Mouse (Mus musculus) MEL (cell line): ENCODE measurements around the gene Krt79. TPM values are rescaled to one million over a fixed set of nuclear protein-coding genes. Genes with fewer than 3 reads are reported as not detected.

Source experiments
- DNase-seq: peaks from one replicate; pipeline ENCODE4 v3.0.0; 2011; ENCODE audit warnings: low read depth, low spot score
- H3K27ac ChIP-seq: 2 replicates; pipeline ENCODE4 v1.5.1; 2012; ENCODE audit warnings: low read depth, mild to moderate bottlenecking, control low read depth, low read length, moderate library complexity; ENCODE audit not compliant: control insufficient read depth
- H3K27me3 ChIP-seq, 2 experiments: fragments of 150-350 bp in 1 of 2; sonication (generic) in 1 of 2; 2 replicates each; pipeline ENCODE4 v1.6.1; 2012; ENCODE audit warnings: low read length in 2 of 2, mild to moderate bottlenecking in 2 of 2, improper control_type of control experiment in 1 of 2, moderate library complexity in 1 of 2; ENCODE audit not compliant: insufficient read depth in 2 of 2, control insufficient read depth in 1 of 2
- H3K36me3 ChIP-seq, 2 experiments: 2 replicates each; pipeline ENCODE4 v1.6.1; 2012 to 2014; ENCODE audit warnings: low read length in 2 of 2, improper control_type of control experiment in 1 of 2, inconsistent platforms in 1 of 2, mild to moderate bottlenecking in 1 of 2; ENCODE audit not compliant: insufficient read depth in 2 of 2, control insufficient read depth in 1 of 2
- H3K4me1 ChIP-seq, 2 experiments: fragments of 150-350 bp in 1 of 2; sonication (generic) in 1 of 2; 2 replicates each; pipeline ENCODE4 v1.6.1; 2012; ENCODE audit warnings: low read length in 2 of 2, improper control_type of control experiment in 1 of 2, mild to moderate bottlenecking in 1 of 2; ENCODE audit not compliant: insufficient read depth in 2 of 2, control insufficient read depth in 1 of 2
- H3K4me3 ChIP-seq, 2 experiments: fragments of 150-350 bp in 1 of 2; sonication (generic) in 1 of 2; 2 replicates each; pipeline ENCODE4 v1.5.1; 2012; ENCODE audit warnings: low read depth in 2 of 2, low read length in 2 of 2, mild to moderate bottlenecking in 2 of 2, moderate library complexity in 2 of 2, control low read depth in 1 of 2, improper control_type of control experiment in 1 of 2; ENCODE audit not compliant: control insufficient read depth in 1 of 2, insufficient read depth in 1 of 2
- H3K79me2 ChIP-seq: 2 replicates; pipeline ENCODE4 v1.6.1; 2012; ENCODE audit warnings: mild to moderate bottlenecking, low read length, moderate library complexity; ENCODE audit not compliant: control insufficient read depth, poor library complexity, insufficient read depth
- H3K9ac ChIP-seq: 2 replicates; pipeline ENCODE4 v1.6.1; 2012; ENCODE audit warnings: low read depth, mild to moderate bottlenecking, control low read depth, low read length, moderate library complexity; ENCODE audit not compliant: control insufficient read depth, poor library complexity, severe bottlenecking
- H3K9me3 ChIP-seq: fragments of 150-350 bp; sonication (generic); replicated peaks from 2 replicates; pipeline ENCODE4 v1.6.1; 2012; ENCODE audit warnings: mild to moderate bottlenecking, low read length, improper control_type of control experiment, moderate library complexity; ENCODE audit not compliant: insufficient read depth
- BHLHE40 ChIP-seq: IDR thresholded peaks from 2 replicates; pipeline ENCODE4 v1.6.1; 2012; ENCODE audit warnings: low read depth, mild to moderate bottlenecking, inconsistent platforms, low read length, improper control_type of control experiment, borderline replicate concordance
- CHD2 ChIP-seq: IDR thresholded peaks from 2 replicates; pipeline ENCODE4 v1.6.1; 2011; ENCODE audit warnings: low read length, improper control_type of control experiment
- CTCF ChIP-seq, 3 experiments: IDR thresholded peaks in 2 of 3; conservative IDR thresholded peaks in 1 of 3; 2 replicates each; pipeline ENCODE4 v1.5.1; 2011 to 2012; ENCODE audit warnings: low read length in 3 of 3, low read depth in 2 of 3, mild to moderate bottlenecking in 2 of 3, improper control_type of control experiment in 1 of 3, inconsistent platforms in 1 of 3, mixed read lengths in 1 of 3, moderate library complexity in 1 of 3; ENCODE audit not compliant: control insufficient read depth in 1 of 3, insufficient read depth in 1 of 3, poor library complexity in 1 of 3, severe bottlenecking in 1 of 3
- ELF1 ChIP-seq: IDR thresholded peaks from 2 replicates; pipeline ENCODE4 v1.6.1; 2014; ENCODE audit warnings: low read depth, mild to moderate bottlenecking, inconsistent platforms, low read length, improper control_type of control experiment, moderate library complexity
- EP300 ChIP-seq, 2 experiments: IDR thresholded peaks; 2 replicates each; pipeline ENCODE4 v1.6.1; 2011; ENCODE audit warnings: improper control_type of control experiment in 2 of 2, low read length in 2 of 2, low read depth in 1 of 2, mild to moderate bottlenecking in 1 of 2
- GATA1 ChIP-seq: IDR thresholded peaks from 2 replicates; pipeline ENCODE4 v1.6.1; 2011; ENCODE audit warnings: low read depth, low read length, improper control_type of control experiment
- JUND ChIP-seq: IDR thresholded peaks from 2 replicates; pipeline ENCODE4 v1.6.1; 2011; ENCODE audit warnings: low read depth, mild to moderate bottlenecking, improper control_type of control experiment, low read length
- KAT2A ChIP-seq: conservative IDR thresholded peaks from 2 replicates; pipeline ENCODE4 v1.6.1; 2012; ENCODE audit warnings: low read depth, low read length, improper control_type of control experiment, inconsistent platforms
- MYC ChIP-seq: IDR thresholded peaks from 2 replicates; pipeline ENCODE4 v1.6.1; 2011; ENCODE audit warnings: low read depth, mild to moderate bottlenecking, low read length, improper control_type of control experiment, moderate library complexity
- NELFE ChIP-seq: IDR thresholded peaks from 2 replicates; pipeline ENCODE4 v1.6.1; 2011; ENCODE audit warnings: low read depth, low read length, improper control_type of control experiment
- POLR2A ChIP-seq, 2 experiments: IDR thresholded peaks; 2 replicates each; pipeline ENCODE4 v1.6.1; 2011 to 2012; ENCODE audit warnings: low read length in 2 of 2, mild to moderate bottlenecking in 2 of 2, control low read depth in 1 of 2, improper control_type of control experiment in 1 of 2, low read depth in 1 of 2, moderate library complexity in 1 of 2; ENCODE audit not compliant: control insufficient read depth in 1 of 2, insufficient read depth in 1 of 2, poor library complexity in 1 of 2
- POLR2AphosphoS5 ChIP-seq: IDR thresholded peaks from 2 replicates; pipeline ENCODE4 v1.6.1; 2012; ENCODE audit warnings: low read depth, borderline replicate concordance, mild to moderate bottlenecking, inconsistent platforms, low read length, moderate library complexity, mixed read lengths
- SMC3 ChIP-seq: IDR thresholded peaks from 2 replicates; pipeline ENCODE4 v1.6.1; 2011; ENCODE audit warnings: low read depth, low read length, improper control_type of control experiment
- TBP ChIP-seq: IDR thresholded peaks from 2 replicates; pipeline ENCODE4 v1.8.0; 2011; ENCODE audit warnings: low read depth, low read length, improper control_type of control experiment
- ZMIZ1 ChIP-seq: IDR thresholded peaks from 2 replicates; pipeline ENCODE4 v1.6.1; 2012; ENCODE audit warnings: low read depth, mild to moderate bottlenecking, inconsistent platforms, low read length, improper control_type of control experiment, moderate library complexity
- polyA plus RNA-seq, 2 experiments: library from polyadenylated mRNA; stranded (reverse) in 1 of 2; unstranded in 1 of 2; fragments of >175 nt in 1 of 2; fragments of >200 nt in 1 of 2; gene quantifications; 2 replicates each; pipeline versions ENCODE4 v1.2.1 to v1.2.4; 2012; ENCODE audit warnings: low replicate concordance in 2 of 2, low read depth in 1 of 2; ENCODE audit not compliant: insufficient read length in 2 of 2, insufficient read depth in 1 of 2, missing spikeins in 1 of 2
- total RNA-seq: library from RNA; depleted of rRNA; stranded (reverse); fragments of 300-350 nt; gene quantifications from 2 replicates; pipeline ENCODE4 v1.2.3, GENCODE M21; 2012

The Krt79 gene
- total and polyA plus RNA-seq, 3 experiments: not detected

DNA sequence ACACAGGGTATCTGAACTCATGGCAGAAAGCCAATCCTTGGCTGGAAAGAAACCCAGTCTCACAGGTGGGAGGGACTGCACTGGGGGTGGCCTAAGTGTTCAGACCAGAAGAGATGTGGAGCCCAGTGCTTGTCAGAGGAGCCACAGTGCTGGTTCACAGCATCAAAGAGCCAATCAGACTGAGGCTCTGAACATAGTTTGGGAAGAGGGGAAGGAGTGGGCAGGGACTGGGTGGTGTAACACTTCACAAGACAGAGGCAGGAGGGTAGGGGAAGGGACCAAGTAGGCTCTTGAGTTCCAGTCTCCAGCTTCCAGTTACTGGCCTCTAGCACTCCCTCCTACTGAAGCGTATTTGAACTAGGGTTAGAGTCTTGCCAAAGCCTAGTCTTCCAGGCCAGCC is 5.3 kb upstream of the Krt79 start:
- H3K79me2 ChIP-seq: no peaks in the 10 kb centered on the region
- no peak overlapping the region for H3K4me3 ChIP-seq
- no peaks in the 10 kb centered on the region for H3K4me1 ChIP-seq
- no peak for TF ChIP-seq ELF1
- H3K36me3 ChIP-seq: no peaks in the 10 kb centered on the region
- H3K27ac ChIP-seq: no peak overlapping the region
- H3K9ac ChIP-seq: no peak overlapping the region
- no peaks in the 10 kb centered on the region for H3K27me3 ChIP-seq
- H3K9me3 ChIP-seq: no peaks in the 10 kb centered on the region
- no peak for DNase-seq

DNA sequence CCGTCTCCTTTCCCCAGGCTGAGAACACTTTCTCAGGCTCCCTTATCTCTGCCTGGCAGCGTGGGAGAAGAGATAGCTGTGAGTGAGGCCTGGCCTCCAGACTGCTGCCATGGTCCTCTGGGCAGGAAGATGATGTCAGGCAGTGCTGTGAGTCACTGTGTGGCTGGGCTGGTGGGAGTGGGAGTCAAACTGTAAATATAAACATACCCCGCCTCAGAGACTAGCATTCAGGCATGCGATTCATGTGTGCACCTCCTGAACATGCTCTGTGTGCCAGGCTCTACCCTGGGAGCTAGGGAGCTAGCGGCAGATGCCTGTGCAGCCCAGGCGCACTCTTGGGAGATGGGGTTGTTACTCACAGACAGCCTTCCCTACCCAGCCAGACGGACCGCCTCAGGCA is 1.8 kb upstream of the Krt79 start:
- no peak overlapping the region for H3K9ac ChIP-seq
- no peak overlapping the region for H3K27ac ChIP-seq
- H3K79me2 ChIP-seq: no peaks in the 10 kb centered on the region
- H3K4me3 ChIP-seq: no peak overlapping the region
- no peaks in the 10 kb centered on the region for H3K36me3 ChIP-seq
- no peak for DNase-seq
- H3K27me3 ChIP-seq: no peaks in the 10 kb centered on the region
- H3K4me1 ChIP-seq: no peaks in the 10 kb centered on the region
- no peak for TF ChIP-seq KAT2A
- TF ChIP-seq JUND: no peak
- TF ChIP-seq CHD2: no peak
- 0 out of 2 replicates have a peak, but pooled peaks have one; percentile 16 for TF ChIP-seq GATA1
- TF ChIP-seq POLR2AphosphoS5: no peak
- no peak for TF ChIP-seq CTCF (IDR thresholded peaks at IDR 0.05 in 2 of 3, conservative IDR thresholded peaks at IDR 0.05 in 1 of 3; ENCODE audit: control insufficient read depth in 1 of 3, insufficient read depth in 1 of 3, low read depth in 2 of 3, low read length in 3 of 3, poor library complexity in 1 of 3, severe bottlenecking in 1 of 3)
- no peak for TF ChIP-seq TBP
- H3K9me3 ChIP-seq: no peaks in the 10 kb centered on the region

DNA sequence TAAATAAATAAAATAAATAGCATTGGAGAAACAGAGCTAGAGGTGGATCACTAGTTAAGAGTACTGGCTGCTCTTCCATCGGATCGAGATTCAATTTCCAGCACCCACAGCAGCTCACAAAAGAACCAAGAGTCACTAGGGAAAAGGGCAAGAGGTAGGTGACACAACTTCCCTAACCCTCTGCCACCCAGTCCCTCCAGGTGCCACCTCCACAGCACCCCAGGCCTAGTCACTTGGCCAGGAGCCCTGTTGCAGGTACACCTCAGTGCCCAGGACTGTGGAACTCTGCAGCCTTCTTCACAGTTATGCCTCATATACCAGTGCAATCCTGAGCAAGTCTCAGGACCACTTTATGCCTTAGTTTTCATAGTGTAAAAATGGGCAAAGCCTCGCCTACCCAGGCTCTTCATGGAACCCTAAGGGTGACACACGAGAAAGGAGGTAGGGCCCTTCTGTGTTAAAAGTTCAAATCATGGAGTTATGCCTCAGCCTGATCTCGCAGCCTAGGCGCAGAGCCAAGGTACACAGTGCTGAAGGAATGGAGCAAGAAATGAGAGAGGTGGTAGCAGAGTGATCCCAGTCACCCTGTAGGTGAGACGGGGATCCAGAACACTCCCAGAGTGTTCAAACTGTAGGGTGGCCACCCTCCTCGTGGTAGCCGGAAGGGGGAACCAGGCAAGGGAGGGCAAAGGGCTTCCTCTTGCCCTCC is 1.4 kb downstream of the Krt79 start:
- Histone ChIP-seq H3K36me3 (no peaks in the 10 kb centered on the region), H3K4me1 (no peaks in the 10 kb centered on the region), H3K9me3 (no peaks in the 10 kb centered on the region), H3K79me2 (no peaks in the 10 kb centered on the region), H3K4me3 (no peak overlapping the region), H3K27ac (no peak overlapping the region), H3K9ac (no peak overlapping the region), H3K27me3 (no peaks in the 10 kb centered on the region)
- no peak for DNase-seq
- TF ChIP-seq EP300 (IDR thresholded peaks at IDR 0.05; ENCODE audit: low read depth in 1 of 2, low read length in 2 of 2) (no peak), POLR2A (IDR thresholded peaks at IDR 0.05; ENCODE audit: control insufficient read depth in 1 of 2, insufficient read depth in 1 of 2, low read depth in 1 of 2, low read length in 2 of 2, poor library complexity in 1 of 2) (no peak), NELFE (no peak), SMC3 (no peak), CHD2 (no peak), MYC (no peak), CTCF (IDR thresholded peaks at IDR 0.05 in 2 of 3, conservative IDR thresholded peaks at IDR 0.05 in 1 of 3; ENCODE audit: control insufficient read depth in 1 of 3, insufficient read depth in 1 of 3, low read depth in 2 of 3, low read length in 3 of 3, poor library complexity in 1 of 3, severe bottlenecking in 1 of 3) (no peak), BHLHE40 (no peak), ZMIZ1 (no peak)
